Comparison of ENCODE assay signal across 16 mouse cellular contexts in the genomic region with DNA sequence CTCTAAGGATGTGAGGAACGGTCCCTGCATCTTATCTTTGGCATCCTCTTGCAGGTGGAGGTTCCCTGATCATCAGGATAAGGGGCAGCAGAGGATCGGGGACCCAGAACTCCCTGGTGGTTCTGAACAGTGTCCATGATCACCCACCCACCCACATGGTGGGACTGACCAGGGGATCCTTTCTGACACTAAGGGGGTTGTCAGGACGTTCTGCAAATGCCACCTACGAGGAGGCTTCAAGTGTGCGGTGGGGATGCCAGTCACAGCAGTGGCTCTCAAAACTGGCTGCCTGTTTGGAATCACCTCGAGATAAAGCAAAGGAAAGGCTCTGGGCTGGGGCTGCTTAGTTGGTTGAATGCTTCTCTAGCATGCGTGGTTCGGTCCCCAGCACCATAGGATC.
"Had no signal": no experiment of that assay in that cellular context is flagged by ENCODE, and none has a peak within 500 bp of the region (broad histone marks: within the 10 kb centered on the region; RNA-seq: fewer than 3 reads in every experiment).

No protein-coding gene starts in this region.

- H3K4me3 ChIP-seq: liver, embryonic 15.5 days; lung, embryonic 15.5 days; megakaryocyte, embryonic 14.5 days; midbrain, embryonic 13.5 days; midbrain, embryonic 15.5 days; neural tube, embryonic 12.5 days; stomach, embryonic 15.5 days had no signal

- H3K9me3 ChIP-seq: liver, embryonic 15.5 days; lung, embryonic 15.5 days; midbrain, embryonic 13.5 days; midbrain, embryonic 15.5 days; neural tube, embryonic 12.5 days; stomach, embryonic 15.5 days had no signal

- DNase-seq: liver, postnatal 0 days; lung, adult 2 months; lung, postnatal 14 days; lung, postnatal 36 days; right cerebral cortex, postnatal 14 days; thymus, adult 18-20 months; thymus, postnatal 14 days; thymus, postnatal 36 days had no signal

- H3K36me3 ChIP-seq: liver, embryonic 15.5 days; lung, embryonic 15.5 days; midbrain, embryonic 13.5 days; midbrain, embryonic 15.5 days; neural tube, embryonic 12.5 days; stomach, embryonic 15.5 days had no signal

- H3K4me1 ChIP-seq: liver, embryonic 15.5 days; stomach, embryonic 15.5 days had no signal

- H3K27me3 ChIP-seq: lung, embryonic 15.5 days; midbrain, embryonic 13.5 days; midbrain, embryonic 15.5 days; neural tube, embryonic 12.5 days; stomach, embryonic 15.5 days had no signal

- H3K27ac ChIP-seq: liver, embryonic 15.5 days; lung, embryonic 15.5 days; macrophage; midbrain, embryonic 13.5 days; midbrain, embryonic 15.5 days; neural tube, embryonic 12.5 days; stomach, embryonic 15.5 days had no signal
